Mouse (Mus musculus): ENCODE data around the gene Cyp2a12. TPM values are rescaled to one million over a fixed set of nuclear protein-coding genes. Genes with fewer than 3 reads are reported as not detected.

The Cyp2a12 gene
- total and polyA plus RNA-seq, 3 experiments: not detected

DNA sequence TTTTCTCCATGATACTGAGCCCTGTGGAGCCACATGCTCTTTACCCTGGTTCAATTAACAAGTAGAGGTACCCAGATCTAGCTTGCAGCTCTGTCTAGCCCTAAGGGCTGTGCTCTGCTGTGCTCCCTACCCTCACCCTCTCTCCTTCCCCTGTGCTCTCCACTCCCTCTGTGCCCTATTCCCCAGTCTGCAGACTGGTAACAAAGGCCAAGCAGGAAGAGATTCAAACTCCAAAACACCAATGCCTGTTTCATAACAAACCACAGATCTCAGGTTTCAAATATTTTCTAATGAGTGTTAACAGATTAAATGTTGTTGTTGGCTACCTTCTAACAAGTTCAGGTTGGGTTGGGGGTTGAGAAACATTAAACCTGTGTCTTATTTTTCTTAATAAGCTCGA lies 49.8 kb downstream of the Cyp2a12 start:
- Histone ChIP-seq H3K36me3 (ENCODE audit: control insufficient read depth, insufficient read depth, low read length) (no peaks in the 10 kb centered on the region), H3K27me3 (ENCODE audit: control insufficient read depth, insufficient read depth, low read length) (no peaks in the 10 kb centered on the region), H3K9ac (ENCODE audit: low read depth, low read length) (no peak overlapping the region), H3K79me2 (replicated peaks; ENCODE audit: control insufficient read depth, insufficient read depth, low read length) (no peaks in the 10 kb centered on the region), H3K4me1 (ENCODE audit: control insufficient read depth, insufficient read depth, low read length) (no peaks in the 10 kb centered on the region), H3K27ac (no peak overlapping the region), H3K4me3 (no peak overlapping the region)
- DNase-seq: no peak
- TF ChIP-seq EP300 (IDR thresholded peaks at IDR 0.05; ENCODE audit: insufficient read depth, low read depth, low read length) (no peak), POLR2A (IDR thresholded peaks at IDR 0.05; ENCODE audit: insufficient read depth, low read depth, low read length) (no peak), CTCF (IDR thresholded peaks at IDR 0.05) (no peak)
- 48% methylated on average over 1 of the region's 1 CpGs for WGBS
- intact Hi-C loops (cut with DNase I): no loop called here

GRCm38 (mm10) chr7:27081625-27082024 lies 52.7 kb downstream of the Cyp2a12 start:
- H3K4me1 ChIP-seq (ENCODE audit: control insufficient read depth, insufficient read depth, low read length): no peaks in the 10 kb centered on the region
- H3K27me3 ChIP-seq (ENCODE audit: control insufficient read depth, insufficient read depth, low read length): no peaks in the 10 kb centered on the region
- 65% methylated on average over 2 of the region's 2 CpGs for WGBS
- H3K9ac ChIP-seq (ENCODE audit: low read depth, low read length): no peak overlapping the region
- DNase-seq: no peak
- H3K36me3 ChIP-seq (ENCODE audit: control insufficient read depth, insufficient read depth, low read length): no peaks in the 10 kb centered on the region
- H3K4me3 ChIP-seq: no peak overlapping the region
- H3K27ac ChIP-seq: no peak overlapping the region
- TF ChIP-seq EP300 (IDR thresholded peaks at IDR 0.05; ENCODE audit: insufficient read depth, low read depth, low read length) (no peak), CTCF (IDR thresholded peaks at IDR 0.05) (no peak), POLR2A (IDR thresholded peaks at IDR 0.05; ENCODE audit: insufficient read depth, low read depth, low read length) (no peak)
- H3K79me2 ChIP-seq (replicated peaks; ENCODE audit: control insufficient read depth, insufficient read depth, low read length): no peaks in the 10 kb centered on the region
- intact Hi-C loops (cut with DNase I): no loop called here

Other genes with a start within 250 kb of the Cyp2a12 start
- gene Cyp2g1, start 220.2 kb upstream of the Cyp2a12 start, total RNA-seq (2021): not detected
- gene Cyp2g1, start 220.2 kb upstream of the Cyp2a12 start, polyA plus RNA-seq (2012; rRNA removed): not detected in 2 replicates
- gene Cyp2a5, start 193.8 kb upstream of the Cyp2a12 start, total RNA-seq (2021): not detected
- 0.64 and 35.7 TPM in 2 replicates for gene Cyp2a5, start 193.8 kb upstream of the Cyp2a12 start, polyA plus RNA-seq (2012; rRNA removed)
- not detected for gene Cyp2a22, start 89.7 kb upstream of the Cyp2a12 start, total RNA-seq (2021)
- gene Cyp2a22, start 89.7 kb upstream of the Cyp2a12 start, polyA plus RNA-seq (2012; rRNA removed): not detected in 2 replicates
- gene Cyp2f2, start 90.8 kb downstream of the Cyp2a12 start, total RNA-seq (2021): under 1 TPM; 0.60 to 0.93 TPM
- gene Cyp2f2, start 90.8 kb downstream of the Cyp2a12 start, polyA plus RNA-seq (2012; rRNA removed): 0.94 and 220 TPM in 2 replicates
- gene Cyp2t4, start 124.6 kb downstream of the Cyp2a12 start, total RNA-seq (2021): not detected
- gene Cyp2t4, start 124.6 kb downstream of the Cyp2a12 start, polyA plus RNA-seq (2012; rRNA removed): not detected in 2 replicates
- gene Egln2, start 137.7 kb downstream of the Cyp2a12 start, total RNA-seq (2021): 10 to 100 TPM; 51.8 to 64.4 TPM
- 52.4 and 57.7 TPM in 2 replicates for gene Egln2, start 137.7 kb downstream of the Cyp2a12 start, polyA plus RNA-seq (2012; rRNA removed)
- gene Rab4b, start 149.8 kb downstream of the Cyp2a12 start, total RNA-seq (2021): 10 to 100 TPM; 11.0 TPM
- gene Rab4b, start 149.8 kb downstream of the Cyp2a12 start, polyA plus RNA-seq (2012; rRNA removed): 22.4 and 23.1 TPM in 2 replicates
- under 1 TPM in 1 of 2 experiments, not detected in 1; 0.16 TPM for gene Gm21983, start 152.0 kb downstream of the Cyp2a12 start, total RNA-seq (2021)
- gene Gm21983, start 152.0 kb downstream of the Cyp2a12 start, polyA plus RNA-seq (2012; rRNA removed): not detected in 2 replicates
- under 1 TPM in 1 of 2 experiments, not detected in 1; 0.39 TPM for gene Mia, start 152.1 kb downstream of the Cyp2a12 start, total RNA-seq (2021)
- 0.50 and 0.78 TPM in 2 replicates for gene Mia, start 152.1 kb downstream of the Cyp2a12 start, polyA plus RNA-seq (2012; rRNA removed)
- 10 to 100 TPM; 14.2 TPM for gene BC024978, start 166.7 kb downstream of the Cyp2a12 start, total RNA-seq (2021)
- 11.3 and 13.9 TPM in 2 replicates for gene BC024978, start 166.7 kb downstream of the Cyp2a12 start, polyA plus RNA-seq (2012; rRNA removed)
- 10 to 100 TPM; 40.6 to 41.3 TPM for gene Snrpa, start 167.2 kb downstream of the Cyp2a12 start, total RNA-seq (2021)
- gene Snrpa, start 167.2 kb downstream of the Cyp2a12 start, polyA plus RNA-seq (2012; rRNA removed): 85.0 and 87.1 TPM in 2 replicates
- 1 to 10 TPM; 4.2 to 4.8 TPM for gene Itpkc, start 199.6 kb downstream of the Cyp2a12 start, total RNA-seq (2021)
- gene Itpkc, start 199.6 kb downstream of the Cyp2a12 start, polyA plus RNA-seq (2012; rRNA removed): 4.2 and 4.4 TPM in 2 replicates
- gene Coq8b, start 203.9 kb downstream of the Cyp2a12 start, total RNA-seq (2021): 1 to 10 TPM; 7.5 to 8.3 TPM
- gene Coq8b, start 203.9 kb downstream of the Cyp2a12 start, polyA plus RNA-seq (2012; rRNA removed): 11.6 and 19.4 TPM in 2 replicates
- 1 to 10 TPM; 3.7 to 6.1 TPM for gene Numbl, start 229.4 kb downstream of the Cyp2a12 start, total RNA-seq (2021)
- 7.8 and 9.7 TPM in 2 replicates for gene Numbl, start 229.4 kb downstream of the Cyp2a12 start, polyA plus RNA-seq (2012; rRNA removed)